Mouse (Mus musculus): Measurements from ENCODE around the gene Slc10a1.

Slc10a1 gene

GRCm38 (mm10) chr12:80968605-80969004, at the start of gene Slc10a1:
Slc10a1 (minus strand) TSS chr12:80968705.
- DNase-seq (ENCODE audit: low spot score in 2 of 2) = no peak

DNA sequence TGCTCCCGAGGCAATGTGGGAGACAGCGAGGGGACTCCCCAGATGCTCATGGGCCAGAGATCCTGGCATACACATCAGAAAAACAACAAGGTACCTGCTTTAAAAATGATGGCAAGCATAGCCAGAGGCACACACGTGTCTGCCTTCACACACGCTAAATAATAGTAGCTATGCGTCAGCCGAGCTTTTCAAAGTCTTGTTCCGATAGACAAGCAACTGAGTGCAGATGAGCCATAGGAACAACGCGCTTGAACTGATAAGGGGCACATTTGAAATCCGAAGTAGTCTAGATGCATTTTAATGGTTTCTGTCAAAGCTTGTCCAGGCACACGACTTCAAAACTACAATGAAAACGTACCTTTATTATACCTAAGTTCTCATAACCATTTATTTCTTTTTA, 49.1 kb upstream of the Slc10a1 start:
- no peak for DNase-seq (ENCODE audit: low spot score in 2 of 2)

DNA sequence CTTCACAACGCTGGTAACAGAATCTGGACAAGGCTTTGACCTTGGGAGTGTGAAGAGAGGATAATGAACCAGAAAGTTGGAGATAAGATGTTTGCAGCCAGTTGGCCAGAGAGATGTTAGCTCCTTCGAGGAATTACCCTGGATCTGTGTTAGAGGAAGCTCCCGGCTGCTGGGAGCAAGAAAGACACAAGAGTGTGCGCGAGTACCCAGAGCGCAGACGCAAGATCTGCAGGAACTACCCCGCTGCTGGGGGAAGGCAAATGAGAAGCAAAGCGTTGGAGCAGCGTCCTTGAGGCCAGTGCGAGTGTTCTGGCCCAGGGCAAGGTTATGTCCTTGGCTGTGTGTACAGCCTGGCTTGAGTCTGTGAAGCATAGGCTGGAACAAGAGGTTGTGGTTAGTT, 45.0 kb upstream of the Slc10a1 start:
- no peak for DNase-seq (ENCODE audit: low spot score in 2 of 2)

- DNase-seq (ENCODE audit: low spot score in 2 of 2) = no peak
Measured at GRCm38 (mm10) chr12:81011994-81012393, 43.5 kb upstream of the Slc10a1 start.

GRCm38 (mm10) chr12:81009813-81010212, 41.3 kb upstream of the Slc10a1 start:
- DNase-seq (ENCODE audit: low spot score in 2 of 2) = no peak

GRCm38 (mm10) chr12:81002841-81003635, 34.5 kb upstream of the Slc10a1 start:
- no peak for DNase-seq (ENCODE audit: low spot score in 2 of 2)

DNA sequence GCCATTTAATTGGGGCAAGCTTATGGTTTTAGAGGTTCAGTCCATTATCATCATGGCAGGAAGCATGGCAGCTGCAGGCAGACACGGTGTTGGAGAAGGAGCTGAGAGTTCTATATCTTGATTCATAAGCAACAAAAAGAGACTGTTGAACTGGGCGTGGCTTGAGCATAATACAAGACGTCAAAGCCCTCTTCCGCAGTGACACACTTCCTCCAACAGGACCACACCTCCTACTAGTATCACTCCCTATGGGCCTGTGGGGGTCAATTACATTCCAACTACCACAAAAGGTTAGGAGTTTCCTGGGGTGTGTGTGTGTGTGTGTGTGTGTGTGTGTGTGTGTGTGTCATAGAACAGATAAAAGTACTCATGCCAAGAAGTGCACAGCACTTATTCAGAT, 32.4 kb upstream of the Slc10a1 start:
- no peak for DNase-seq (ENCODE audit: low spot score in 2 of 2)

GRCm38 (mm10) chr12:80998528-80999221, 30.2 kb upstream of the Slc10a1 start:
- DNase-seq (ENCODE audit: low spot score in 2 of 2) = no peak

DNA sequence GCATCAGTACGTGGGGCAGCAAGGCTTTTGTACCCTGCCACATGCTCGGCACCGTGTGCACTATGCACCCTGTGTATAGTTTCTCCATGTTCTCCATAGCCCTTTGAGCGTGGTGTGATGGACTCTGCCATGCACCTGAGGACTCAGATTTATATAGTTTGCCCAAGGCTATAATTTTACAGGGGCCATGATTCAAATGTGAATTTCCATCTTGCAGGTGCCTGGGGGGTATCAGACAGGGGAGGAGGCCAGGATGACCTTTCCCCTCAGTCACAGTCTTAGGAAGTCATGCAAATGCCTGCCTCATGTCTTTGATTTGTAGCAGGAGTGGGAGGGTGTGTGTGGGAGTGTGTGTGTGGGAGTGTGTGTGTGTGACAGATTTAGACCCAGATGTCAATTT, 29.1 kb upstream of the Slc10a1 start:
- no peak for DNase-seq (ENCODE audit: low spot score in 2 of 2)

- no peak for DNase-seq (ENCODE audit: low spot score in 2 of 2)
Measured at GRCm38 (mm10) chr12:80995326-80995725, 26.8 kb upstream of the Slc10a1 start.

DNA sequence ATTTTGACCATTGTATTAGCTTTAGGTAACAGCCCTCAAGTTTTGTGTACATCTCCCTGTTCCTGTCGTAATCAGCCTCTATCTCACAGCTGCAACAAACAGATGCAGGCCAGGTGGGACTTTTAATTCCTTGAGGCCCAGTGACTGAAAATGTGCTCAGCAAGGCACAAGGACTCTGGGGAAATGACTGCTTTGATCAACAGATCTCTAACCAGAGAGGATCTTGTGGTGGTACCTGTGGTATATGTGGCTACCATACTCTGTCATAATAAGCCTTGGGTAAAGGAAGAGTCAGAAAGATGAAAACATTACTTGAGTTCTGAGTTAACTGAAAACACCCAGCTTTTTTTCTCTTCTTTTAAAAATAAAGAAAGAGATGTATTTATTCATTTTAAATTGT, 25.3 kb upstream of the Slc10a1 start:
- DNase-seq (ENCODE audit: low spot score in 2 of 2) = no peak

GRCm38 (mm10) chr12:80992540-80993122, 24.1 kb upstream of the Slc10a1 start:
- no peak for DNase-seq (ENCODE audit: low spot score in 2 of 2)

GRCm38 (mm10) chr12:80991806-80992205, 23.3 kb upstream of the Slc10a1 start:
- DNase-seq (ENCODE audit: low spot score in 2 of 2) = no peak

DNA sequence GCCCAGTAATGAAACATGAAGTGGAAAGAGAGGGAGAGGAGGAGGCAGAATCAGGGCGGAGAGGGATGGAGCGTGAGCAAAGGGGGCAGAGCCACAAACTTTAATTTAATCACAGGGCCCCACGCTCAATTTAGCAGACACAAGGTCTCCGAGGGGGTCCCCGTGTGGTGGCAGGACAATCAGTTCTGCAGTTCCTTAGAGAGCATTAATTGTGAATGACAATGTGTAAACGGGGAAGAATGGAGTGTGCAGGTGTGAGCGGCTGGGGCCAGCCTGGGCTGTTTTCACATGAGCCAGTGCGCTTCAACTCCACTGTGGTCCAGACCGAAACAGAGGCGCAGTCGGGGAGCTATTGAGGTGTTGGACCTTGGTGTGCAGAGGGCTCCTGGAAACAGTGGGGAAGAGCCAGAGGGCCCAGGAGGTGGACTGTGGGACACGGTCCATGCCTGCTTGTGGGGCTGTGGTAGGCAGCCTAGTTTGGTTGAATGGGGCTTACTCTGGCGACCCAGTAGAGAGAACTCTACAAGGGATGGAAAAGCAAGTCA, 22.5 kb upstream of the Slc10a1 start:
- no peak for DNase-seq (ENCODE audit: low spot score in 2 of 2)

DNA sequence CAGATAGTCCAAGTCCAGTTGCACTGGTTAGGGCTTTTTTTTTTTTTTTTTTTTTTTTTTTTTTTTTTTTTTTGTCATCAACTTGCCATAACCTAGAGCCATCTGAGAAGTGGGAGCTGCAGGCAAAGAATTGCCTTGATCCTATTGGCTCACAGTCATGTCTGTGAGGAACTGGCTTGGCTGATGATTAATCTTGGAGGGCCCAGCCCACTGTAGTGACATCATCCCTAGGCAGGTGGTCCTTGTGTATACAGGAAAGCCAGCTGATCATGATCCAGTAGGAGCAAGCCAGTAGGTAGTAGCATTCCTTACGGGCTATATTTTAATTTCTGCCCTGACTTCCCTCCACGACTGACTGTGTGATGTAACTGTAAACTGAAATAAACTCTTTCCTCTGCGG, 19.8 kb upstream of the Slc10a1 start:
- DNase-seq (ENCODE audit: low spot score in 2 of 2) = no peak

DNA sequence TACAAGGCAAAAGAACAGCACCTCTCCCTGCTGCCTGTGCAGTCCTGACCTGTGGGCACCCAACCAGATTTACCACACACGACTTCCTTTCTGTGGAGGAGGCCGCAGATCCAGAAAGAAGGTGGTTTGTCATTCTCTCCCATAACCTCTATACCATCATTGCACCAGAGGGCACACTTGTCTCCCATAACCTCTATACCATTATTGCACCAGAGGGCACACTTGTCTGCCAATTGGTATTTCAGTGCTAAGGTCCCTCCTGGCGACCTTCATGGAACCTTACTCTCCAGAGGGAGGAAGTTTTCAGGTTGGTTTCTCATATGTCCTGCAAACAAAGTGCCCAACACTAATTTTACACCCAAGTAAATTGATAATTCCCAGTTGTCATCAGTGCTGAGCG, 18.1 kb upstream of the Slc10a1 start:
- no peak for DNase-seq (ENCODE audit: low spot score in 2 of 2)

DNA sequence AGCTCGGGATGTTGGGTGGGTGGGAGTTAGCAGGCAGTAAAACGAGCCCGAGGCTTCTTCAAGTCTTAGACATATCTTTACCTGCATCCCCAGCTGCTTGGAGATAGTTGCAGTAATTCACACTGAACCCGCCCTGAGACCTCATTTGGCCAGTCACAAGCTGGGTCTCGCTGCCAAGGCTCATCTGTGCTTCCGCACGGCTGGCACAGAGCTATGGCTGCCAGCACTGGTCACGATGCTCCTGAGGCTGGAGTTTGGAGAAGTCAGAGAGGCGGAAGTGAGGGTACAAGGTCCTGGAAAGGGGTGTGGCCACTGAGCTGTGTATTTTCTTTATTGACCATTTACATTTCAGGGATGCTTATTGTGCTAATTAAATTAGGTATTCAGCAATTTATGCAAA, 15.2 kb upstream of the Slc10a1 start:
- no peak for DNase-seq (ENCODE audit: low spot score in 2 of 2)

GRCm38 (mm10) chr12:80982326-80982725, 13.8 kb upstream of the Slc10a1 start:
- peak; percentile 18 to 71 for DNase-seq (ENCODE audit: low spot score in 2 of 2)

GRCm38 (mm10) chr12:80975939-80976671, 7.6 kb upstream of the Slc10a1 start:
- DNase-seq (ENCODE audit: low spot score in 2 of 2) = no peak

DNA sequence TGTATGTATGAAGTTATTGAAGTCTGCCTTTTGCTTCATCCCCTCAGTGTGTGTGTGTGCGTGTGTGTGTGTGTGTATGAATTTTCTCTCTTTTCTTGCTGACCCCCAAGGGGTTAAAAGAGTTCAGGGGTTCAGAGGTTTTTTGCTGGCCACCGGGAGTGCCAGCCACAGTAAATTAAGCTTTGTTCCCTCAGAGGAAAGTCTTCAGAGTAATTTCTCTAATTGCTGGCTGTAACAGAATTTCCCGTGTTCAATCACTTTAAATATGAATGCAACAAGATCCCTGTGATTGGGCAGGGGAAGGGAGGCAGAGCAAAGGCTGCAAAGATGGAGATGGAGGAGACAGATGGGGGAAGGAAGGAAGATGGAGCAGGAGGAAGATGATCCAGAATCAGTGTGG, 3.3 kb upstream of the Slc10a1 start:
- no peak for DNase-seq (ENCODE audit: low spot score in 2 of 2)

- no peak for DNase-seq (ENCODE audit: low spot score in 2 of 2)
Measured at GRCm38 (mm10) chr12:80970181-80970705, 1.7 kb upstream of the Slc10a1 start.

DNA sequence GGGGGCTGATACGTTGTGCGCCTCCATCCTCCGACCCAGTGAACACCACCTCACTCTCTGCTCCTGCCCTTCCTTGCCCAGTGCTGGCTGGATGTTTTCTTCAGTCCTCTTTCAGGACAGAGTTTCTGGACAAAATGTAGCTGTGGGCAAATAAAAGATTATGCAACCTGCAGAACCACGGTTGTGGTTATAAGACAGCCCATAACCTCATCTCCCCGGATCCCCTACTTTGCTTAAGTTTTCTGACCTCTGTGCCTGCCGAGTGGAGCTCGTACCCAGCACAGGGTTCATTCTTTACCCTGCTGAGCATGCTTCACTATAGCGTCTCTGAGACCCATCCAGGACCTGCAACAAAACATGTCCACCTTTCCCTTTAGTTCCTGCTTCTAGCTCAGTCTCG, 587 bp downstream of the Slc10a1 start:
- DNase-seq (ENCODE audit: low spot score in 2 of 2) = no peak

Measured in urinary bladder, adult 18-20 months (tissue).